Mouse (Mus musculus): ENCODE measurements around the gene Rftn1. TPM values are rescaled to one million over a fixed set of nuclear protein-coding genes. Genes with fewer than 3 reads are reported as not detected.

Rftn1 gene
- total RNA-seq, 1 experiment = 5.0 TPM

DNA sequence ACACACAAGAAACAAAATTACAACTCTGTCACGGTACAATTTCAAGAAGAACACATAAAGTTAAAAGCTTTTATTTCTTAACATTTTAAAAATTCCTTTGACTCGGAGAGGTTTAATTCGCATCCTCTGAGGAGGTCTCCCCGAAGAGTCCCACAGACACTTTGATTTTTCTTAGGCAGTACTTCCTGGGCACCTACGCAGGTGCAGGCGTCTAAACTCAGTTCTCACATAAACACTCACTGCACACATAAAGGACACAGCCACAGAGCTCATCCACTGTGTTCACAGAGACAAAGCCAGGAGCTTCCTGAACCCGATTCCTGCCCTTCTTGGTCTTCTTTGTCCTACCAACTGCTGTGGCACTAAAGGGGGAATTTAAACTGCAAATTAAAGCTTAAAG, 48.3 kb downstream of the Rftn1 start:
- no peak for DNase-seq (ENCODE audit: low read depth, low spot score)
- Histone ChIP-seq H3K4me3 (ENCODE audit: insufficient read depth in 1 of 2, low read depth in 1 of 2, low read length in 2 of 2, poor library complexity in 1 of 2, severe bottlenecking in 1 of 2) (no peak overlapping the region), H3K9ac (ENCODE audit: insufficient read depth, low read depth, low read length, poor library complexity, severe bottlenecking) (no peak overlapping the region), H3K36me3 (ENCODE audit: control insufficient read depth, insufficient read depth, low read length, poor library complexity, severe bottlenecking) (no peaks in the 10 kb centered on the region), H3K9me3 (ENCODE audit: control insufficient read depth, insufficient read depth, low read depth, low read length) (no peaks in the 10 kb centered on the region), H3K4me1 (ENCODE audit: control insufficient read depth in 2 of 2, insufficient read depth in 2 of 2, low read length in 2 of 2, poor library complexity in 1 of 2) (no peaks in the 10 kb centered on the region), H3K27ac (ENCODE audit: insufficient read depth, low read depth, low read length, poor library complexity, severe bottlenecking) (no peak overlapping the region)
- in situ Hi-C loops (cut with MboI; ENCODE audit: low sequenced_read_pairs in 2 of 2, unreplicated experiment in 2 of 2) = no loop called here
- TF ChIP-seq HCFC1 (IDR thresholded peaks at IDR 0.05; ENCODE audit: borderline replicate concordance, insufficient read depth, low read length) = no peak
- TF ChIP-seq MAFK (IDR thresholded peaks at IDR 0.05; ENCODE audit: insufficient read depth, low read depth, low read length) = no peak
- TF ChIP-seq CHD2 (IDR thresholded peaks at IDR 0.05; ENCODE audit: low read depth, low read length) = no peak
- TF ChIP-seq ZC3H11A (IDR thresholded peaks at IDR 0.05; ENCODE audit: borderline replicate concordance, low read depth, low read length) = no peak
- no peak for TF ChIP-seq ZNF384 (IDR thresholded peaks at IDR 0.05; ENCODE audit: low read depth, low read length)

DNA sequence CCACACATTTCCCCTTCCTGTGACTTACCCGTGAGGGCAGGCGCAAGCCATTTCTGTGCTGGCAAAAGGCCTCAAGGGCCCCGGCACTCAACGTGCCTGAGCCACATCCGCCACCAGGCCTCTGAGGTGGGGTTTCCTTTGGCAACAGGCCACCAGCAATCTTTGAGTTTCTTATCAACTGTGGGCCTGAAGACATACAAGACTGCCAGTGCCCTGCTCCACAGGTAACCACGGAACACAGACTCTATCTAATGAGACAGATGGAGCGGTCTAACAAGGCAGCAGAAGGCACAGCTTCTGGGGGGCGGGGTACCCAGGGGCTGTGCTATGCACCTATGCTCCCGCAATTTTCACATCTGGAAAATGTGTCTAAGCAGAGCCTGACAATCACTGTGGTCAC, 54.4 kb downstream of the Rftn1 start:
- Histone ChIP-seq H3K9me3 (ENCODE audit: control insufficient read depth, insufficient read depth, low read depth, low read length) (no peaks in the 10 kb centered on the region), H3K9ac (ENCODE audit: insufficient read depth, low read depth, low read length, poor library complexity, severe bottlenecking) (no peak overlapping the region), H3K36me3 (ENCODE audit: control insufficient read depth, insufficient read depth, low read length, poor library complexity, severe bottlenecking) (no peaks in the 10 kb centered on the region), H3K27ac (ENCODE audit: insufficient read depth, low read depth, low read length, poor library complexity, severe bottlenecking) (no peak overlapping the region), H3K4me3 (ENCODE audit: insufficient read depth in 1 of 2, low read depth in 1 of 2, low read length in 2 of 2, poor library complexity in 1 of 2, severe bottlenecking in 1 of 2) (no peak overlapping the region), H3K4me1 (ENCODE audit: control insufficient read depth in 2 of 2, insufficient read depth in 2 of 2, low read length in 2 of 2, poor library complexity in 1 of 2) (no peaks in the 10 kb centered on the region)
- TF ChIP-seq HCFC1 (IDR thresholded peaks at IDR 0.05; ENCODE audit: borderline replicate concordance, insufficient read depth, low read length) = no peak
- TF ChIP-seq ZC3H11A (IDR thresholded peaks at IDR 0.05; ENCODE audit: borderline replicate concordance, low read depth, low read length) = no peak
- no peak for TF ChIP-seq ZNF384 (IDR thresholded peaks at IDR 0.05; ENCODE audit: low read depth, low read length)
- TF ChIP-seq CHD2 (IDR thresholded peaks at IDR 0.05; ENCODE audit: low read depth, low read length) = no peak
- no peak for TF ChIP-seq MAFK (IDR thresholded peaks at IDR 0.05; ENCODE audit: insufficient read depth, low read depth, low read length)
- in situ Hi-C loops (cut with MboI; ENCODE audit: low sequenced_read_pairs in 2 of 2, unreplicated experiment in 2 of 2) = no loop called here
- no peak for DNase-seq (ENCODE audit: low read depth, low spot score)

DNA sequence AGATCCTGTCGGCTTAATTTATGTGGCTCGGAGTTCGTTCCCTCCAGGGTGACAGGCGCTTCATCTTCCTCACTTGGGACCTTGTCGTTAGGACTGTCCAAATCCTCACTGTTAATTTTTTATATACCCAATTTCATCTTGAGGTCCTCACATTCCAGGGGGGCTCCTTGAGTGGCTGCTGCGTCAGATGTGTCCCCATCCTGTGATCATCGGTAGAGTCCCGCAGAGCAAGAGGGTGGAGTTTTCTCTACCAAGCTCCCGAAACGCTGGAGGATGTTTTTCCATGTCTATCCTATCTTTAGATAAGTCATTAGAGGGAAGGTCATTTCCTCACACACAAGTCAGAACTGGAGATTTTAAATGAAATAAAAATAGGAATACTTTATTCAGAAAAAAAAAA, 55.0 kb downstream of the Rftn1 start:
- Histone ChIP-seq H3K9ac (ENCODE audit: insufficient read depth, low read depth, low read length, poor library complexity, severe bottlenecking) (no peak overlapping the region), H3K27ac (ENCODE audit: insufficient read depth, low read depth, low read length, poor library complexity, severe bottlenecking) (no peak overlapping the region), H3K4me1 (ENCODE audit: control insufficient read depth in 2 of 2, insufficient read depth in 2 of 2, low read length in 2 of 2, poor library complexity in 1 of 2) (no peaks in the 10 kb centered on the region), H3K4me3 (ENCODE audit: insufficient read depth in 1 of 2, low read depth in 1 of 2, low read length in 2 of 2, poor library complexity in 1 of 2, severe bottlenecking in 1 of 2) (no peak overlapping the region), H3K36me3 (ENCODE audit: control insufficient read depth, insufficient read depth, low read length, poor library complexity, severe bottlenecking) (no peaks in the 10 kb centered on the region), H3K9me3 (ENCODE audit: control insufficient read depth, insufficient read depth, low read depth, low read length) (no peaks in the 10 kb centered on the region)
- TF ChIP-seq MAFK (IDR thresholded peaks at IDR 0.05; ENCODE audit: insufficient read depth, low read depth, low read length) (no peak), CHD2 (IDR thresholded peaks at IDR 0.05; ENCODE audit: low read depth, low read length) (no peak), ZC3H11A (IDR thresholded peaks at IDR 0.05; ENCODE audit: borderline replicate concordance, low read depth, low read length) (no peak), ZNF384 (IDR thresholded peaks at IDR 0.05; ENCODE audit: low read depth, low read length) (no peak), HCFC1 (IDR thresholded peaks at IDR 0.05; ENCODE audit: borderline replicate concordance, insufficient read depth, low read length) (no peak)
- in situ Hi-C loops (cut with MboI; ENCODE audit: low sequenced_read_pairs in 2 of 2, unreplicated experiment in 2 of 2) = no loop called here
- no peak for DNase-seq (ENCODE audit: low read depth, low spot score)

DNA sequence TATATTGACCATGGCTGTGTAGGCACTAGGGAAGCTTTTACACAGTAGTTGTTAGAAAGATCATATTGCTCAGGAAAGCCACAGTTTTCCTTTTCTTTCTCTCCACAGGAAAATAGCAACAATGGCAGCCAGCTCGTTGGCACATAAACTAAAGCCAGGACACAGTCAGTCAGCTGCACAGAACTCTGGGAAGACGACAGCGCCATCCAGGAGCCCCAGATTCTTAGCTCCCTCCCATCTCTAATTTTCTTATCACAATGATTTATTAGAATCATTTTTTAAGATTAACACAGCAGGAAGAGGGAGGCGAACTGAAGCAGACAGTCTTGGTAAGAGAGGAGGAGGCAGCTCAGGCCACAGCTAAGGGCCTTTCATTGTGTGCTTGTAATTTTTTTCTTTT, 58.8 kb downstream of the Rftn1 start:
- in situ Hi-C loops (cut with MboI; ENCODE audit: low sequenced_read_pairs in 2 of 2, unreplicated experiment in 2 of 2) = no loop called here
- no peak for TF ChIP-seq ZC3H11A (IDR thresholded peaks at IDR 0.05; ENCODE audit: borderline replicate concordance, low read depth, low read length)
- no peak for TF ChIP-seq MAFK (IDR thresholded peaks at IDR 0.05; ENCODE audit: insufficient read depth, low read depth, low read length)
- no peak for TF ChIP-seq ZNF384 (IDR thresholded peaks at IDR 0.05; ENCODE audit: low read depth, low read length)
- TF ChIP-seq CHD2 (IDR thresholded peaks at IDR 0.05; ENCODE audit: low read depth, low read length) = no peak

DNA sequence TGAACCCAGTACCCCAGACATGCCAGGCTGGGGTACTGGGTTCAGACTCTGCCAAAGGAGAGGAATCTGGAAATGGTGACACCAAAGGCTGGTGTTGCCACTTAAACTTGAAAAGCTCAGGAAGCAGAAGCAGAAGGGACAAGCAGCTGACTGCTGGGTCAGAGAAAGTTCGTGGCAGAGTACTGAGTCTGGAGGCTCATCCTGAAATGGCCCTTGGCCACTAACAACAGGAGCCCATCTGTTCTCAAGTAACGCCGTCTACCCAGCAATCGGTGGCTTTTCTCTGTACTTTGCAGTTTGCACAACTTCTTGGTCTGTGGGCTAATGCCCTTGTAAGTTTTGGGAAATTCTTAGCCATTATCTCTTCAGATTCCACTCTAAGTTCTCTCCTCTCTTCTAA, 60.1 kb downstream of the Rftn1 start:
- DNase-seq (ENCODE audit: low read depth, low spot score) = no peak
- Histone ChIP-seq H3K4me1 (ENCODE audit: control insufficient read depth in 2 of 2, insufficient read depth in 2 of 2, low read length in 2 of 2, poor library complexity in 1 of 2) (no peaks in the 10 kb centered on the region), H3K36me3 (ENCODE audit: control insufficient read depth, insufficient read depth, low read length, poor library complexity, severe bottlenecking) (no peaks in the 10 kb centered on the region), H3K4me3 (ENCODE audit: insufficient read depth in 1 of 2, low read depth in 1 of 2, low read length in 2 of 2, poor library complexity in 1 of 2, severe bottlenecking in 1 of 2) (no peak overlapping the region), H3K27ac (ENCODE audit: insufficient read depth, low read depth, low read length, poor library complexity, severe bottlenecking) (no peak overlapping the region), H3K9ac (ENCODE audit: insufficient read depth, low read depth, low read length, poor library complexity, severe bottlenecking) (no peak overlapping the region), H3K9me3 (ENCODE audit: control insufficient read depth, insufficient read depth, low read depth, low read length) (no peaks in the 10 kb centered on the region)
- in situ Hi-C loops (cut with MboI; ENCODE audit: low sequenced_read_pairs in 2 of 2, unreplicated experiment in 2 of 2) = no loop called here
- no peak for TF ChIP-seq CHD2 (IDR thresholded peaks at IDR 0.05; ENCODE audit: low read depth, low read length)
- TF ChIP-seq ZC3H11A (IDR thresholded peaks at IDR 0.05; ENCODE audit: borderline replicate concordance, low read depth, low read length) = no peak
- no peak for TF ChIP-seq HCFC1 (IDR thresholded peaks at IDR 0.05; ENCODE audit: borderline replicate concordance, insufficient read depth, low read length)
- TF ChIP-seq ZNF384 (IDR thresholded peaks at IDR 0.05; ENCODE audit: low read depth, low read length) = no peak
- TF ChIP-seq MAFK (IDR thresholded peaks at IDR 0.05; ENCODE audit: insufficient read depth, low read depth, low read length) = no peak

More for the DNA sequence above, 58.8 kb downstream of the Rftn1 start:
- Histone ChIP-seq H3K9ac (ENCODE audit: insufficient read depth, low read depth, low read length, poor library complexity, severe bottlenecking) (no peak overlapping the region), H3K4me1 (ENCODE audit: control insufficient read depth in 2 of 2, insufficient read depth in 2 of 2, low read length in 2 of 2, poor library complexity in 1 of 2) (no peaks in the 10 kb centered on the region), H3K4me3 (ENCODE audit: insufficient read depth in 1 of 2, low read depth in 1 of 2, low read length in 2 of 2, poor library complexity in 1 of 2, severe bottlenecking in 1 of 2) (no peak overlapping the region), H3K9me3 (ENCODE audit: control insufficient read depth, insufficient read depth, low read depth, low read length) (no peaks in the 10 kb centered on the region), H3K27ac (ENCODE audit: insufficient read depth, low read depth, low read length, poor library complexity, severe bottlenecking) (no peak overlapping the region), H3K36me3 (ENCODE audit: control insufficient read depth, insufficient read depth, low read length, poor library complexity, severe bottlenecking) (no peaks in the 10 kb centered on the region)
- no peak for DNase-seq (ENCODE audit: low read depth, low spot score)
